In the genomic region with DNA sequence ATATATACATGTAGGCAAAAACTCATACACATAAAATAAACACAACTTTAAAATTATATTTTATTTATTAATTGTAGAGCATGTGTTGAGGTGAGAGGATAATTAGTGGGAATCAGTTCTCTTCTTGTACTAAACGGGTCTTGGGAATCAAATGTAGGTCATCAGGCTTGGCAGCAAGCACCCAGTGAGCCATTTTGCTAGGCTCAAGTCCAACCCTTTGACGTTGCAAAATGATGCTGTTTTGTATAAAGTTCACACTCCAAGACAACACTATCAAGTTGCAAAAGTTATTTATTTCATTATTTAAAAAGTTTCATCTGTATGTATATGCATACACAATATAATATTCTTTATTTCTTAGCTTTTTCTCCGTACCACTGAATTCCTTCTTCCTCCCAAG, we compare ENCODE assay signal across 8 mouse cellular contexts. TPM values are rescaled to one million over a fixed set of nuclear protein-coding genes. Genes with fewer than 3 reads are reported as not detected.
"Had no signal": no experiment of that assay in that cellular context is flagged by ENCODE, and none has a peak within 500 bp of the region (broad histone marks: within the 10 kb centered on the region; RNA-seq: fewer than 3 reads in every experiment).

No protein-coding gene starts in this region.

- DNase-seq: kidney, postnatal 14 days; liver, embryonic 13.5 days; liver, postnatal 0 days; lung, postnatal 14 days; thymus, postnatal 4 days had no signal

- ATAC-seq: liver, postnatal 0 days had no signal

RNA-seq across cellular contexts. Expression of gene Cyp2b10, which starts 33.7 kb away (rescaled TPM):
- total RNA-seq: layer of hippocampus, postnatal 14 days; left cerebral cortex, postnatal 10 days; midbrain, postnatal 0 days had no signal
